Mouse (Mus musculus): ENCODE measurements around the gene Echs1. TPM values are rescaled to one million over a fixed set of nuclear protein-coding genes. Genes with fewer than 3 reads are reported as not detected.

Echs1 gene
- polyA plus RNA-seq, 1 experiment from 2014 or later = 104 TPM

DNA sequence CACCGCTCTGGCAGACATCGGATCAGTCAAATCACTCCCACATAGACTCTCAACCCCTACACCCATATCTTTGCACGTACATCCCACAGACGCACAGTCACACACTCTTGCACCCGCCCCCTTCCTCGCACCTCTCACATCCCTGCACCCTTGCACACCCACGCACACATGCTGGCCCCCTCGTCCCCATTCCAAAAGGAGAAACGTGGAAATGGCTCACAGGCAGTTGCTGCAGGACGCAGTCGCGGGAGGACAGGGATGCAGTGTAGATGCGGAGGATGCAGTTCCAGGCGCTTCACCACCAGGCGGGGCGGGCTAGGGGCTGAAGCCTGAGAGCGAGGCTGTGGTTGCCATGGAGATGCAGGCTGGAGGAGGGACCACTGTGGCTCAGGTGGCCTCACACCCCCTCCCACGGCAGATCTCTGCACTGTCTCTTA lies 34.0 kb downstream of the Echs1 start, which contains the start of gene Caly:
Gene Caly (minus strand): TSS at position 307 of the 437 bp plus-strand sequence.
- Histone ChIP-seq H3K9me3 (replicated peaks) (no peaks in the 10 kb centered on the region), H3K27me3 (peaks cover 48% of the 10 kb centered on the region), H3K4me2 (no peak within 1 kb of the TSS), H3K9ac (no peak within 1 kb of the TSS), H3K4me3 (replicated peaks) (no peak within 1 kb of the TSS), H3K36me3 (replicated peaks) (no peaks in the 10 kb centered on the region), H3K27ac (replicated peaks) (no peak within 1 kb of the TSS), H3K4me1 (replicated peaks) (no peaks in the 10 kb centered on the region)
- no peak for ATAC-seq (ENCODE audit: insufficient read depth)
- 5% methylated on average over 18 of the region's 18 CpGs for WGBS (ENCODE audit: insufficient replicate concordance)

DNA sequence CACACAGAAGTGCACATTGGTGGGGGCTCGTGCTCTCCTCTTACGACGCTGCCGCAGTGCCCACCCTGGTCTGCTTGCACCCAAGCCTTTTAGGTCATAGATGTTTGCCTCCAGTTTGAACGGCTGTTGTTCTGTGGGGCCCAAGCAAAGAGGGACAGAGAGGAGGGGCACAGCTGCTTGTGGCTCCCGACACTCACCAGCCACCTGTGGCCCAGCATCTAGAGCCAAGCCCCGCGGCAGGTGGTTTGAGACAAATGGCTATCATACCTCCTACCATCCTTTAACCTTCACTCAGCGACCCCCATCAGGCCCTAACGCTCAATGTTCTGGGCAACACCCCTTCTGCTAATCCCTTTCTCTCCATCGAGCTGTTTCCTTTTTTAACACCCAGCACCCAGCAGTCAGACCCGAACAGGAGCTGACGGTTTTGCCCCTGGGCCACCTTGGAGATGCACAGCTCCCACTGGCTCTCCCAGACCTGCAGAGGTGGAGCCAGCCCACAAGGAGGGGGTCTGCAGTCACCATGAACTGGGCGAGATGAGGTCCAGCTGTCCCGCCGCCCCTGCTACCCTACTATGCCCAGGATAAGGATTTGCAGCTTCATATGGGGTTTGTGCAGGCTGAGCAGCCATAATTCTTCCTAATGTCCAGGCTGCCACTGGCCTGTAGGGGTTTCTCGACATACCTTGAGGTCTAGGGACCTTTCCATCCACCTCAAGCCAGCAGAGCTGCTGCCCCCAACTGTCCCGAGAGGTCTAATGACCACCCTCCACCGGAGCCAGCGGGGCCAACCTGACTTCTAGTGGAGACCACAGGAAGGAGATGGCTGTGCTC lies 34.7 kb downstream of the Echs1 start:
- Histone ChIP-seq H3K27me3 (peaks cover 48% of the 10 kb centered on the region), H3K4me3 (replicated peaks) (no peak overlapping the region), H3K9me3 (replicated peaks) (no peaks in the 10 kb centered on the region), H3K36me3 (replicated peaks) (no peaks in the 10 kb centered on the region), H3K4me1 (replicated peaks) (no peaks in the 10 kb centered on the region), H3K9ac (no peak overlapping the region), H3K27ac (replicated peaks) (no peak overlapping the region), H3K4me2 (no peak overlapping the region)
- WGBS (ENCODE audit: insufficient replicate concordance) = 21% methylated on average over 20 of the region's 20 CpGs
- no peak for ATAC-seq (ENCODE audit: insufficient read depth)

DNA sequence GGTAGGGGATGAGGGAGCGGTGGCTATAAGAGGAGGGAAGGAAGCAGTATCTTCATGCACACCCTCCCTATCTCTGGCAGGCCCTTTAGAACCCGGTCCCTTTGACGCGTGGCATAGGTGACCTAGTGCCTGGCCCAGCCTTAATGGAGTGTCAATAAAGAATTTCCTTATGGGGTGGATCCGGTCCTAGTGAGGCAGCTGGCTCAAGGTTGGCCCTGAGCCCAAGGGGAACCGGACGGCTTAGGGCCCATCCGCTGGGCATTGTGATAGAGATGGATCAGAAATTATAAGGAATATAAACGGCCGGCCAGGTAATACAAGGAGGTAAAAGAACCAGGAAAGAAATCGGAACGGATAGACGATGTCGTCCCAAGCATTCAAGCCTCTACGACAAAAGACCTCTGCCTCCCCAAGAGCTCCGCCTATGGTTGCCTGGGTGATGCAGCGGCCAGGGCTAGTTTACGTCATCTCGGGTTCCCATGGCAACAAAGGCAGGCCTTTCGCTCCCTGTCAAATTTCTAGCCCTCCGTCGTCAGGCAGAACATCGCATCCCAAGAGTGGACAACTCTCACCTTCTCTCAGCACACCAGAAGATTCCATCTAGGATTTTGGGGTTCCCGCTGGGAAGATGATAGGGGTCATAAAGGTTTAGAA lies 35.6 kb downstream of the Echs1 start:
- Histone ChIP-seq H3K27me3 (peaks cover 48% of the 10 kb centered on the region), H3K4me3 (replicated peaks) (no peak overlapping the region), H3K9me3 (replicated peaks) (no peaks in the 10 kb centered on the region), H3K4me2 (no peak overlapping the region), H3K9ac (no peak overlapping the region), H3K36me3 (replicated peaks) (no peaks in the 10 kb centered on the region), H3K4me1 (replicated peaks) (no peaks in the 10 kb centered on the region), H3K27ac (replicated peaks) (no peak overlapping the region)
- 6% methylated on average over 24 of the region's 24 CpGs for WGBS (ENCODE audit: insufficient replicate concordance)
- no peak for ATAC-seq (ENCODE audit: insufficient read depth)

DNA sequence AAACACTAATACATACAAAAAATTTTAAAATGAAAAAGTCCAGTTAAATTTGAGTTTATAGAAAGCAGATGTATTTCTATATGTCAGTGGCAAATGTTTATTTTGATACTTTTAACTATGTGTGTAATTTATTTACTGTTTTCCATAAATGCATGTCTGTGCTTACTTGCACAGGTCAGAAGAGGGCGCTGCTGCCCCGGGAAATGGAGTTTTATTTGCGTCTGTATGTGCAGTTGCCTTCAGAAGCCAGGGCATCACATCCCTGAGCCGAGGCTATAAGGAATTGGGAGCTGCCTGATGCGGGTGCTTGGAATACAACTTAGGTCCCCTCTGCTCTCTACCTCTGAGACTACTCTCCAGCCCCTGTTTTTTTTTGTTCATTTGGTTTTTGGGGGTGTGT lies 37.6 kb downstream of the Echs1 start:
- Histone ChIP-seq H3K4me3 (replicated peaks) (no peak overlapping the region), H3K27me3 (peaks cover 46% of the 10 kb centered on the region), H3K9ac (no peak overlapping the region), H3K27ac (replicated peaks) (no peak overlapping the region), H3K36me3 (replicated peaks) (no peaks in the 10 kb centered on the region), H3K4me1 (replicated peaks) (no peaks in the 10 kb centered on the region), H3K9me3 (replicated peaks) (no peaks in the 10 kb centered on the region), H3K4me2 (no peak overlapping the region)
- no peak for ATAC-seq (ENCODE audit: insufficient read depth)
- 5% methylated on average over 5 of the region's 5 CpGs for WGBS (ENCODE audit: insufficient replicate concordance)

DNA sequence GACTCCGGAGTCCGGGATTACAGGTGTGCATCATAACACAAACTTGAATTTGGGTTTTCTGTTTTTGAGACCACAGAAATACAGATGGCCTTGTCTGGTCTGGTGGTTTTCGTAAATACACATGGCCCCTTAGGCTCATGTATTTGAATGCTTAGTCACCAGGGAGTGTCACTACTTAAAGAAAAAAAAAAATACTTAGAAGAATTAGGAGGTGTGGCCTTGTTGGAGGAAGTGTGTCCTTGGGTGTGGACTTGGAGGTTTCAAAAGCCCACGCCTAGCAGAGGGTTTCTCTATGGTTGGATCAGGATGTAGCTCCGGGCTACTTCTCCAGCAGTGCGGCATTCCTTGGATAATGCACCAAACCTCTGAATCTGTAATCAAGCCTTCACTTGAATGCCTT lies 38.6 kb downstream of the Echs1 start:
- H3K27me3 ChIP-seq = peaks cover 43% of the 10 kb centered on the region
- no peak overlapping the region for H3K27ac ChIP-seq (replicated peaks)
- H3K4me2 ChIP-seq = no peak overlapping the region
- 50% methylated on average over 6 of the region's 6 CpGs for WGBS (ENCODE audit: insufficient replicate concordance)
- H3K36me3 ChIP-seq (replicated peaks) = no peaks in the 10 kb centered on the region
- H3K4me1 ChIP-seq (replicated peaks) = no peaks in the 10 kb centered on the region
- H3K4me3 ChIP-seq (replicated peaks) = no peak overlapping the region
- H3K9ac ChIP-seq = no peak overlapping the region
- no peaks in the 10 kb centered on the region for H3K9me3 ChIP-seq (replicated peaks)
- ATAC-seq (ENCODE audit: insufficient read depth) = no peak

DNA sequence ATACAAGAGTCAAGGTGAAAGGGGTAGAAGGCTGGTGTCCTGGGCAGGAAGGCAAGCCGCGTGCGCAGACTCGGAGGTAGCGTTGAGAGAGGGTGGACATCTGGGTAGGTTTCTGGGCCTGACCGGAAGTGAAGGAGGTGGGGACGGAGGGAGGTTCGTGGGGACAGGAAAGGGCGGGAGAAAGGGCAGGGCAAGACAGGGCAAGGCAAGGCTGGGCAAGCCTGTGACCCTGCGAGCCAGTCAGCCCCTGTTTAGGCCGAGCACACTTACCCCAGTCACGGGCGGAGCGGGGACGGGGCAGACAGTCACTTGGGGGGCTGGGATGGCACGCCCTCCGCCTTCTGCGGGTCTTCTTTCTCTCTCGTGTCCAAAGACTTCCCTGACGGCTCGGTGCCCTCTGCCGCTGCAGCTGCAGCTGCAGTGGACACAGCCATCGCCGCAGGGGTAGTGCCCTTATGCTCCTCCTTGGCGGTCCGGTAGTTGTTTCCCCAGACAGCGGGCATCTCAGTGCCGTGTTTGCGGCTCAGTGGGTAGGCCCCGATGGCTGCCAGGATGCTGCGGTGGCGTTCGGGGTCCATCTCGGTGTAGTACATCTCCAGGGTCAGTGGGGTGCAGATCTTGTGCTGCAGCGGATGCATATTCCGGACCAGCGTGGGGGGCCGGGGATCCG lies 46.1 kb downstream of the Echs1 start:
- Histone ChIP-seq H3K4me3 (replicated peaks) (peak overlapping the region; percentile 29), H3K27ac (replicated peaks) (no peak overlapping the region), H3K27me3 (peaks cover 32% of the 10 kb centered on the region), H3K9ac (no peak overlapping the region), H3K9me3 (replicated peaks) (no peaks in the 10 kb centered on the region), H3K4me2 (peak overlapping the region; percentile 50), H3K4me1 (replicated peaks) (no peaks in the 10 kb centered on the region), H3K36me3 (replicated peaks) (no peaks in the 10 kb centered on the region)
- ATAC-seq (ENCODE audit: insufficient read depth) = no peak
- WGBS (ENCODE audit: insufficient replicate concordance) = 27% methylated on average over 39 of the region's 39 CpGs

DNA sequence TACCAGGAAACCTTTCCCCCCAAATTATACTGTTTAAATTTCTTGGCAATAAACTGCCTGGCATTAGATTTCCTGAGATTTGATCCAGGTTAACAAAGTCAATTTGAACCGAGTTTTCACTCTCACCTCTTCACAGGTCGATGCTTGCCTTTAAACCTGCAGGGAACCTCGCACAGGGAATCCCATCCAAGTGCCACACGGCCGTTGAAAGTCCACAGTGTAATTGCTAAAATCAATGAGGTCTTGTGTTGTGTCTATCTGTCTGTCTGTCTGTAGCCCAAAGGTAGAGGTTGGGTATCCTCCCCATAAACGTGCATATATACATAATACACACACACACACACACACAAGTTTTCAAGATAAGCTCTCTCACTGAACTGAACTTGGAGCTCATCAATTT lies 48.9 kb downstream of the Echs1 start:
- 38% methylated on average over 6 of the region's 6 CpGs for WGBS (ENCODE audit: insufficient replicate concordance)
- Histone ChIP-seq H3K36me3 (replicated peaks) (no peaks in the 10 kb centered on the region), H3K4me3 (replicated peaks) (no peak overlapping the region), H3K4me1 (replicated peaks) (no peaks in the 10 kb centered on the region), H3K27ac (replicated peaks) (no peak overlapping the region), H3K9ac (no peak overlapping the region), H3K9me3 (replicated peaks) (no peaks in the 10 kb centered on the region), H3K4me2 (no peak overlapping the region), H3K27me3 (peaks cover 54% of the 10 kb centered on the region)
- ATAC-seq (ENCODE audit: insufficient read depth) = no peak

DNA sequence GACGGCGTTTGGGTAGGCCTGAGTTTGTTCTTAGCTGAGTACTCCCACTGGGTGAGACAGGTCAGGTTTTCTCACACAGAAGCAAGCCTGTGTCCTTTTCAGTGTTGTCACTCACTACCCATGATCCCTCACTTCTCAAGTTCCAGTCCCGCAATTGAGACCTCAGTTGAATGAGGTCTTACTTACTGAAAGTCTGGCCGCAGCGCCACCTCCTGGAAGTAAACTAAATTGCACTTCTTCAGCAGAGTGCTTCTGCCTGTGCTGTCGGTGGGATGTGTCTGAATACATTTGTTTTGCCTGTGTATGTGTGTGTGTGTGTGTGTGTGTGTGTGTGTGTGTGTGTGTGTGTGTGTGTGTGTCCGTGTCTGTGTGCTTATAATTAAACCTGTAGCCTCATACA lies 53.2 kb downstream of the Echs1 start:
- H3K27me3 ChIP-seq = peaks cover 75% of the 10 kb centered on the region
- H3K4me3 ChIP-seq (replicated peaks) = no peak overlapping the region
- WGBS (ENCODE audit: insufficient replicate concordance) = 18% methylated on average over 7 of the region's 7 CpGs
- H3K4me1 ChIP-seq (replicated peaks) = 0 out of 2 replicates have a peak, but pooled peaks cover 4% of the 10 kb centered on the region
- H3K27ac ChIP-seq (replicated peaks) = no peak overlapping the region
- ATAC-seq (ENCODE audit: insufficient read depth) = no peak
- no peaks in the 10 kb centered on the region for H3K9me3 ChIP-seq (replicated peaks)
- H3K4me2 ChIP-seq = no peak overlapping the region
- H3K9ac ChIP-seq = no peak overlapping the region
- H3K36me3 ChIP-seq (replicated peaks) = no peaks in the 10 kb centered on the region

DNA sequence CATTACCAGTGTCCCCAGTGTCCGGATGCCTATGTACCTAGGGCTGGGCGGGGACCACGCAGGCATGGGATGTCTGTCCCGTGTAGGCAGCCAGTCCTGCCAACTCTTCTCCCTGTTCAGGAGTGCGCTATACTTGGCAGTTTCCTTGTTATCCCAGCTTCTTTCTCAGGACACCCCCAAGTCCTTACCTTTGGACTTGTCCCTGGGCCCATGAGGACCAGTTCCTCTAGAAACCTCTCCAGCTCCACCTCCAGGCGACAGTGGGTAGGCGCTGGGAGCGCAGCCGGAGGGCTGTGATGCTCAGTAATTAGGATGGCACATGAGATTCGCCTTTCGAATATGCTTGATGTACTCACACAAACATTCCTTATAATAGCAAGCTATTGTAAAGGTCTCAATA lies 54.0 kb downstream of the Echs1 start:
- Histone ChIP-seq H3K27ac (replicated peaks) (no peak overlapping the region), H3K27me3 (peaks cover 83% of the 10 kb centered on the region), H3K4me1 (replicated peaks) (0 out of 2 replicates have a peak, but pooled peaks cover 4% of the 10 kb centered on the region), H3K36me3 (replicated peaks) (no peaks in the 10 kb centered on the region), H3K9ac (no peak overlapping the region), H3K9me3 (replicated peaks) (no peaks in the 10 kb centered on the region), H3K4me3 (replicated peaks) (no peak overlapping the region), H3K4me2 (no peak overlapping the region)
- 16% methylated on average over 11 of the region's 11 CpGs for WGBS (ENCODE audit: insufficient replicate concordance)
- ATAC-seq (ENCODE audit: insufficient read depth) = no peak

DNA sequence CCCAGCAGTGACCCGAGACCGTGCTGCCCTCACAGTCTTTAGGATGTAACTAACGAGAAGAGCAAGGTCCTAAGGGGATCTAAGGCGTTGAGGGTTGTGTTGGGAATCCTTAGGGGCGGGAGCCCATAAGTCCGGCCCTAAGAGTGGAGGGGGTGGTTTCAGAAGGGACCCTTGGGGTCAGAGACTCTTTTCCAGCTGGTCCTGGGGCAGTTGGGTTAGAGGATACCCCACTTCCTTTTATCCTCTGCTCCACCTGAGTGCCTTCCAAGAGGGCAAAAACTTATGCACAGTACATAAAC lies 54.5 kb downstream of the Echs1 start:
- H3K4me2 ChIP-seq = no peak overlapping the region
- no peak overlapping the region for H3K27ac ChIP-seq (replicated peaks)
- H3K4me3 ChIP-seq (replicated peaks) = no peak overlapping the region
- H3K27me3 ChIP-seq = peaks cover 89% of the 10 kb centered on the region
- 7% methylated on average over 6 of the region's 6 CpGs for WGBS (ENCODE audit: insufficient replicate concordance)
- H3K9ac ChIP-seq = no peak overlapping the region
- no peak for ATAC-seq (ENCODE audit: insufficient read depth)
- H3K9me3 ChIP-seq (replicated peaks) = no peaks in the 10 kb centered on the region
- H3K4me1 ChIP-seq (replicated peaks) = 0 out of 2 replicates have a peak, but pooled peaks cover 4% of the 10 kb centered on the region
- no peaks in the 10 kb centered on the region for H3K36me3 ChIP-seq (replicated peaks)
